Mouse (Mus musculus): ENCODE data around the gene Clcn2.

Gene Clcn2

DNA sequence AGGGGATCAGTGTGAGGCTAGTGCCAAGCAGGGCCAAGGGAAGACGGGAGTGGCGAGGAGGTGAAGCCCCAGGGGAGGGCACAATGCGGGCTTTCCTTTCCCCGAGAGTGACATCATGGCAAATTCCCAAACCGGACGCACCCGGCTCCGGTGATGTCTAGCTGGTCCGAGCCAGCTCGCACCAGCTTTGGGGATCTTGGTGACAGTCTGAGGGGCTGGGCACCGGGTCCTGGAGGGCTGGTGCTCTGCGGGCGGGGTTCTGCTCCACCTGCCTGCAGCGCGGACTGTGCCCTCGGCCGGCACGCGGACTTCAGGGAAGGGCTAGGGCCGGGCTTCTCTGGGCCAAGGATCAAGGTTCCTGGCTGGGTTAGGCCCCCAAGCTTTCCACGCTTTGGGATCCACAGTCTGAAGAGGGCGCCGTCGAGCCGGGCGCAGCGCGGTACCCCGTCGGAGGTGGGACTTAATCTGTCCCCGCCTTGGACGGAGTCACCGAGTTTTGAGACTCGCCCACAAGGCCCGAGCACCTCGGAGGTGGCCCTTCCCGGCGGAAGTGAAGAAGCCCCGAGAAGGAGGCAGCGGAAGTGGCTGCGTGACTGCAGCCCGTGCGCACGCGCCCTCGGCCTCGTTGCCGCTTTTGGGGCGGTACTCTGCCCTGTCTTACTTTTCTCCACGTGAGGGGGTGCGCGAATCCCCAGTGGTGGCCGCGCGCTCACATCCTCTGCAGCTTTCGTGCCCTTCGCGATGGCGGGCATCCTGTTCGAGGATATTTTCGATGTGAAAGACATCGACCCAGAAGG lies at the start of gene Clcn2, which contains the start of gene Polr2h:
TSS of gene Clcn2 (minus strand) at position 566 of the 797 bp plus-strand sequence.
TSS of gene Polr2h (plus strand) at position 485 of the 797 bp plus-strand sequence.
- DNase-seq (ENCODE audit: inconsistent age in 2 of 2, low spot score in 1 of 2): peak; percentile 99 to 100

- peak; percentile 43 to 77 for DNase-seq (ENCODE audit: inconsistent age in 2 of 2, low spot score in 1 of 2)
Observed at GRCm38 (mm10) chr16:20765244-20765643, 47.7 kb upstream of the Clcn2 start.

DNA sequence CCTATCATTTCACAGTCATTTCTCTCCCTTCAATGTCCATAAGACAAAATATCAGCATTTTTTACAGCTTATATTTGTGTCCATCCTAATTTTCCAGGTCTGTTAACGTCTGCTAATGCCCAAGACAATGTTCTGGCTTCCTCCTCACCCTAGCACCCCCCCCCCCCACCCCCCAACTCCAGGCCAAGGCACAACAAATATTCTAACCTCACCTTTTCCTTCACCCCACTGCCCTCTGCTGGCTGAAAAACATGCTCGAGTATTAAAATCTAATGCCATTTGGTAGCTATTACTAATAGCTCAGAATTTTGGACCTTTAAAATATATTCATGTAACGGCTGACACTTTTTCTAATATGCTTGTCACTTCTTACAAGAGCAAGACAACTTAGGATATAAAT lies 44.1 kb upstream of the Clcn2 start:
- peak; percentile 43 to 87 for DNase-seq (ENCODE audit: inconsistent age in 2 of 2, low spot score in 1 of 2)

- DNase-seq (ENCODE audit: inconsistent age in 2 of 2, low spot score in 1 of 2): no peak
Observed at GRCm38 (mm10) chr16:20757385-20757784, 39.8 kb upstream of the Clcn2 start.

- DNase-seq (ENCODE audit: inconsistent age in 2 of 2, low spot score in 1 of 2): peak; percentile 72 to 93
Observed at GRCm38 (mm10) chr16:20756052-20756451, 38.5 kb upstream of the Clcn2 start.

DNA sequence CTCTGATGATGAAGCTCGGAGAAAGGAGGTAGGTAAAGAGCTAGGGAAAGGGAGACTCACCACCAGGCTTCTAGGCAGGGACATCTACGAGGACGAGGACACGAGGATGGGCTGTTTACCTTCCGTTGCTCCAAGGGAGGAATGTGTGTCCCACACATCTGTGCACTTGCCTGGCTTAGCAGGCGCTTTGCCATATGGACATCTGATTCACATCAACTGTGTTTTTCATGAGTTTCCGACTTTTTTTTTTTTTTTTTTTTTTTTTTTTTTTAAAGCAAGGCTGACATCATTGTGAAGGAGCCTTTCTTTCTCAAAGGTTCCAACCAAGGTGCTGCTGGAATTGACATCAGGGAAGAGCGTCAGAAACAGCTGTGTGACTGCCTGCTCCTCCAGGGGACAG lies 33.0 kb upstream of the Clcn2 start:
- DNase-seq (ENCODE audit: inconsistent age in 2 of 2, low spot score in 1 of 2): no peak

GRCm38 (mm10) chr16:20746641-20747040 lies 29.1 kb upstream of the Clcn2 start:
- DNase-seq (ENCODE audit: inconsistent age in 2 of 2, low spot score in 1 of 2): peak; percentile 79 to 86

DNA sequence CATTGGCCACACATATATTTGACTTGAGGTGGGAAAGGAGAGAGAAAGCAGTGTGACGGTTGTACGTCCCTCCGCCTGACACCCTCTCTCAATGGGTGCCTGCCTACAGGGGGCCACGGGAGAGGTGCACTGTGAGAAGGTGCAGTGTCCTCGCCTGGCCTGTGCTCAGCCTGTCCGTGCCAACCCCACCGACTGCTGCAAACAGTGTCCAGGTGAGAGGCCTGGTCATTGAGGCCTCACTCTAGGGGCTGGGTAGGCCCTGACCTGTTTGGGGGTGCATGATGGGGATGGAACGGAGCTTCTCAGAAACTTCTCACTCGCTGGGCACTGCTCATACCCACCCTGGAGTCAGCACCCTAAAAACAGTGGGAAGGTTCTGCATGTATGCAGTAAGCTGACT lies 22.3 kb upstream of the Clcn2 start:
- no peak for DNase-seq (ENCODE audit: inconsistent age in 2 of 2, low spot score in 1 of 2)

DNA sequence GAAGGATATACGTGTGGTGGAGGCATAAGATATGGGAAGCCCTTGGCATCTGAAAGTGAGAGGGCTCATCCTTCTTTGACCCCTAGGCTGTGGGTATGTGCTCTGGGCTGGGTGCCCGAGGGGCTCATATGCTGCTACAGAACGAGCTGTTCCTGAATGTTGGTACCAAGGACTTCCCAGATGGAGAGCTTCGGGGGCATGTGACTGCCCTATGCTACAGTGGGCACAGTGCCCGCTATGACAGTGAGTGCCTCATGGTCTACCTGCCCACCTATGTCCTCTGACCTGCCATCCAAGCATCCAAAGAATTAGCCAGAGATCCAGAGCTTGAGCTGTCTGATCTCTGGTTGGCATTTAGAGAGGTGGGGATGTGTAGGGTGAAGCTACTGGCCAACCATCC lies 19.3 kb upstream of the Clcn2 start:
- peak in 1 of 2 experiments; percentile 3 for DNase-seq (ENCODE audit: inconsistent age in 2 of 2, low spot score in 1 of 2)

DNA sequence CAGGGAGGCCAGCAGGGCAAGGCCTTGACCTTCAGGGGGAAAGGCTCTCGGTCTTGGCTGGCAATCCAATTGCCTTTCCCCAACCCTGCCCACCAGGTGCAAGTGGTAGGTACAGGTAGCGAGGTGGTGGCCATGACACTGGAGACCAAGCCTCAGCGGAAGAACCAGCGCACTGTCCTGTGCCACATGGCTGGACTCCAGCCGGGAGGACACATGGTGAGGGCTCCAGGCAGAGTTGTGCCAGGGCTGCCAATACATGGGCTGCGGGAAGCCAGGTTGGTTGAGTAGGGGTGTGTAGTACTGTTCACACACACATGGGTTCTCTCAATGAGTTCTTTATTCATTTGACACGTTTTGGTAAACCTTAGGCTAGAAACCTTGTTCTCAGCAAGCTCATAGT lies 18.6 kb upstream of the Clcn2 start:
- DNase-seq (ENCODE audit: inconsistent age in 2 of 2, low spot score in 1 of 2): peak in 1 of 2 experiments; percentile 5

GRCm38 (mm10) chr16:20735651-20736050 lies 18.1 kb upstream of the Clcn2 start:
- no peak for DNase-seq (ENCODE audit: inconsistent age in 2 of 2, low spot score in 1 of 2)

DNA sequence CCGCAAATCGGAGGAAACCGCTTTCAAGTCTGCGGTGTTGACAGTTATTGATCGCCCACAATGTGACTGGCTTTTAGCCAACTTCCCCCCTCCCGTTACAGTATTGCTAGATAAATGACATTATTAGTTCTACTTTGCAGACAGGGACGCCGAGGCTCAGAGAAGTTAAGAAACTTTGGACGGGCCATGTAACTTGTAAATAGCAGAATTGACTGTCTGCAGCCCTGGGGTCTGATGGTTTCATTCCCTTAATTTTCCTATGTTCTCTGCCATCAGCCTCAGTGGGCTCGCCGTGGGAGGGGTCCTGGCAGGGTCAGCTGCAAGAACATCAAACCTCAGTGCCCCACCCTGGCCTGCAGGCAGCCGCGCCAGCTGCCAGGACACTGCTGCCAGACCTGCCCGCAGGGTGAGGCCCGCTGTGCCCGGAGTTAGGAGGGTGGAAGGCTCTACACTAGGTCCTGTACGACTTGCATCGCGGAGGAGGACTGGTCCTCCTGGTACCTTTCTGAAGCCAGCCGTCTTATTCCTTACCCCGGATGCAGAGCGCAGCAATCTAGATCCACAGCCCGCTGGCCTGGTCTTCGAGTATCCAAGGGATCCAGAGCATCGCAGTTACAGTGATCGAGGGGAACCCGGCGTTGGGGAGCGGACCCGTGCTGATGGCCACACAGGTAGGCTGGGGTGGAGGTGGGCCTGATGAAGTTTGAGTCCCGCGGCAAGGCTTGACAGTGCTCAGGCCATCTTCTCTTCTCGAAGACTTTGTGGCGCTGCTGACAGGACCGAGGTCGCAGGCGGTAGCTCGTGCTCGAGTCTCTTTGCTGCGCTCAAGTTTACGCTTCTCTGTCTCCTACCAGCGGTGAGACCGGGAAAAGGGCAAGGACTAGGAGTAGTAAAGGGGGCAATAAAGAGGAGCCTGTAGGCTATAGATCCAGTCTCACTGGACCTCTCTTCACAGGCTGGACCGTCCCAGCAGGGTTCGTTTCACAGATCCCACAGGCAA lies 16.5 kb upstream of the Clcn2 start, which contains the start of gene Thpo:
TSS of gene Thpo (minus strand) at position 781 of the 1,000 bp plus-strand sequence.
- DNase-seq (ENCODE audit: inconsistent age in 2 of 2, low spot score in 1 of 2): peak in 1 of 2 experiments; percentile 54

- peak; percentile 79 to 90 for DNase-seq (ENCODE audit: inconsistent age in 2 of 2, low spot score in 1 of 2)
Observed at GRCm38 (mm10) chr16:20732925-20733730, 15.6 kb upstream of the Clcn2 start, which contains the start of gene Chrd. Gene Chrd, plus strand, starts transcription at chr16:20733127.

DNA sequence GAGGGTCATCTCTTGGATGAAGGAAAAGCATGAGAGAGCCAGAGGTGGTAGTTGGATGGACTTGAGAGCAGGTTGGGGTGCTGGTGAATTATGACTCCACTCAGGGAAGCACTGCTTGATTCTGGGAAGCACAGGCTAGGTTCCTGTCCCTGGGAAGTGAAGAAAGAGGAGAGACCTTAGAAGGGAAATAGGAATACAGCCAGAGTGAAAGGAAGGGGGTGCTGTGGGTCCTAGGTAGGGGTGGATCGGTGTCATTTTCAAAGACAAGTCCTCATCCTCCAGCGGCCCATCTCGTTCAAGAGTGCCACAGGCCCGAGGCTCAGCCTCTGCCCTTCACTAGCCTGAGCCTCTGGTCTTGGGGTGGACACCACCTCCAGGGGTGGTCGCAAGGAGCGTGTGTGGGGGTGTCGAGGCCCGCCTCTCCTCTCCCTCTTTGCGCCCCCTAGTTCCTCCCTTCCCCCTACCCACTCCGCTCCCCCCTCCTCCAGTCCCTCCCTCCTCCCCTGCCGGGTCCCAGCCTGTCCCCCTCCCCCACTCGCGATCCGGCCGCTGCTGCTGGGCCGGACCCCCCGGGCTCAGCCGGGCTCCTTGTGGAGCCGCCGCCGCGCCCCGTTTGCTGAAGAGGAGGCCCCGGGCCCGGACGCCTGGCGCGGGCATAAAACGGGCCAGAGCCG lies 14.8 kb upstream of the Clcn2 start:
- DNase-seq (ENCODE audit: inconsistent age in 2 of 2, low spot score in 1 of 2): peak in 1 of 2 experiments; percentile 65

- no peak for DNase-seq (ENCODE audit: inconsistent age in 2 of 2, low spot score in 1 of 2)
Observed at GRCm38 (mm10) chr16:20731688-20732087, 14.1 kb upstream of the Clcn2 start.

GRCm38 (mm10) chr16:20730293-20730711 lies 12.8 kb upstream of the Clcn2 start:
- DNase-seq (ENCODE audit: inconsistent age in 2 of 2, low spot score in 1 of 2): peak in 1 of 2 experiments; percentile 59

- no peak for DNase-seq (ENCODE audit: inconsistent age in 2 of 2, low spot score in 1 of 2)
Observed at GRCm38 (mm10) chr16:20726384-20726783, 8.8 kb upstream of the Clcn2 start.

- no peak for DNase-seq (ENCODE audit: inconsistent age in 2 of 2, low spot score in 1 of 2)
Observed at GRCm38 (mm10) chr16:20725750-20726149, 8.2 kb upstream of the Clcn2 start.

GRCm38 (mm10) chr16:20725321-20725720 lies 7.8 kb upstream of the Clcn2 start:
- no peak for DNase-seq (ENCODE audit: inconsistent age in 2 of 2, low spot score in 1 of 2)

GRCm38 (mm10) chr16:20724338-20724748 lies 6.8 kb upstream of the Clcn2 start:
- peak; percentile 82 to 90 for DNase-seq (ENCODE audit: inconsistent age in 2 of 2, low spot score in 1 of 2)
